Mouse (Mus musculus): ENCODE results near the gene Pgm5. TPM values are rescaled to one million over a fixed set of nuclear protein-coding genes. Genes with fewer than 3 reads are reported as not detected.
A peak's percentile ranks its signal among the peaks of the same experiment; 100 is the strongest.

The Pgm5 gene
- polyA plus RNA-seq, 1 experiment from 2014 or later = 0.54 TPM

- no peaks in the 10 kb centered on the region for H3K9me3 ChIP-seq (replicated peaks)
- no peak overlapping the region for H3K4me3 ChIP-seq
- 51% methylated on average over 6 of the region's 6 CpGs for WGBS
- no peak for DNase-seq (ENCODE audit: low spot score)
- no peaks in the 10 kb centered on the region for H3K36me3 ChIP-seq
- H3K27ac ChIP-seq = no peak overlapping the region
- H3K4me1 ChIP-seq = peaks cover 22% of the 10 kb centered on the region; the same call in 1 of the 2 replicates
- H3K27me3 ChIP-seq (ENCODE audit: low read depth, poor library complexity, severe bottlenecking) = no peaks in the 10 kb centered on the region
Observed at GRCm38 (mm10) chr19:24652342-24653019, 209.2 kb downstream of the Pgm5 start.

DNA sequence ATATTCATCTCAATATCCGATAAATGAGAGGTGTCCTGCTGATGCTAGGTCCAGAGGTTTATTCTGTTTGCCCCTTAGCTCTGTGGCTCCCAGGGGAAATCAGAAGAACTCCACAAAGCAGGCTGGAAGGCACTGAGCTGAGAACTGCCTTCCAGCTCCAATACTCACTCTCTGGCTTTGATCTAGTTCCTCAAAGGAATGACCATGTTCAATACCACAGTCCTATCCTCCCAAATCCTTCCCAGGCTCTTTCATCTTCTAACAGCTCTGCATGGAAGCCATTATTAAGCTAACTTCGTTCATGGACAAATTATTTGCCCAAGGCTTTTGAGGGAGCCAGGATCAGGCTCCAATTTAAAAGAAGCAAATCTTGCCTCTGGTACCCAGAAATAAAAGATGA is 210.1 kb downstream of the Pgm5 start:
- H3K27me3 ChIP-seq (ENCODE audit: low read depth, poor library complexity, severe bottlenecking) = no peaks in the 10 kb centered on the region
- H3K4me3 ChIP-seq = no peak overlapping the region
- WGBS = 50% methylated on average over 2 of the region's 2 CpGs
- no peaks in the 10 kb centered on the region for H3K9me3 ChIP-seq (replicated peaks)
- peaks cover 27% of the 10 kb centered on the region; the same call in 1 of the 2 replicates for H3K4me1 ChIP-seq
- H3K36me3 ChIP-seq = no peaks in the 10 kb centered on the region
- DNase-seq (ENCODE audit: low spot score) = no peak
- no peak overlapping the region for H3K27ac ChIP-seq

DNA sequence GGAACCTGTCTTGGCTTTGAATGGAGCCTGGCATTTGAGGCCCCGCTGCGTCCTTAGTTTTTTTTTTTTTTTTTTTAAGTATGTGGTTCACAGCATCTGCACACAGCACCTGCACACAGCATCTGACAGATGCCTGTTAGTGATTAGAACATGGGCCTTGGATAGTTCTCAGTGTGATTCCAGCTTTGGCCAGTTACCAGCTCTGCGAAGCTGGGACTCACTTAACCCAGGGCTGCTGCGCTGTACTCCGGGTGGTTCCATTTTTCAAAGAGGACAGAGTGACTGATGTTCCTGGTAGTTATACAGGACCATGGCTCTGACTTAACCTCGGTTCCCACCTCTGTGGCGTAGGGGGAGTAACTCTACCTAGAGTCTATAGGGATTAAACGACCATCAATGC is 211.2 kb downstream of the Pgm5 start:
- no peaks in the 10 kb centered on the region for H3K27me3 ChIP-seq (ENCODE audit: low read depth, poor library complexity, severe bottlenecking)
- H3K36me3 ChIP-seq = no peaks in the 10 kb centered on the region
- no peak overlapping the region for H3K27ac ChIP-seq
- H3K4me3 ChIP-seq = no peak overlapping the region
- peak; percentile 38 for DNase-seq (ENCODE audit: low spot score)
- 70% methylated on average over 8 of the region's 8 CpGs for WGBS
- H3K4me1 ChIP-seq = peaks cover 37% of the 10 kb centered on the region
- no peaks in the 10 kb centered on the region for H3K9me3 ChIP-seq (replicated peaks)

DNA sequence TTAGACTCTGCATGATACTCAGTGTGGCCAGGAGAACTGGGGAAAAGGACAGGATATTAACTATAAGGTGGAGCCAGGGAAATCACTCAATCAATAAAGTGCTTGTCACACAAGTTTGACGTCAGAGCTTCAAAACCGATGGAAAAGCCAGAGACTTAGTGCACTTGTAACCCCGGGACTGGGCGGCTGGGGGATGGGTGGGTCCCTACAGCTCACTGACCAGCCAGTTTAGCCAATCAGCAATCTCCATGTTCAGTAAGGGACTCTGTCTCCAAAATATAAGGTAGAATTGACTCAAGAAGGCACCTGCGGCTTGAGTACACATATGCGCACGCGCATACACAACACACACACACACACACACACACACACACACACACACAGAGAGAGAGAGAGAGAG is 213.6 kb downstream of the Pgm5 start:
- Histone ChIP-seq H3K9me3 (replicated peaks) (no peaks in the 10 kb centered on the region), H3K4me3 (no peak overlapping the region), H3K4me1 (peaks cover 37% of the 10 kb centered on the region), H3K27ac (no peak overlapping the region), H3K36me3 (no peaks in the 10 kb centered on the region), H3K27me3 (ENCODE audit: low read depth, poor library complexity, severe bottlenecking) (no peaks in the 10 kb centered on the region)
- 82% methylated on average over 8 of the region's 8 CpGs for WGBS
- no peak for DNase-seq (ENCODE audit: low spot score)

- Histone ChIP-seq H3K4me1 (peaks cover 30% of the 10 kb centered on the region), H3K27ac (no peak overlapping the region; the same call in 1 of the 2 replicates), H3K36me3 (no peaks in the 10 kb centered on the region), H3K27me3 (ENCODE audit: low read depth, poor library complexity, severe bottlenecking) (no peaks in the 10 kb centered on the region), H3K4me3 (no peak overlapping the region), H3K9me3 (replicated peaks) (no peaks in the 10 kb centered on the region)
- DNase-seq (ENCODE audit: low spot score) = no peak
- WGBS = 72% methylated on average over 8 of the region's 8 CpGs
Observed at GRCm38 (mm10) chr19:24646162-24646829, 215.4 kb downstream of the Pgm5 start.

GRCm38 (mm10) chr19:24644971-24645370 is 216.7 kb downstream of the Pgm5 start:
- Histone ChIP-seq H3K36me3 (no peaks in the 10 kb centered on the region), H3K27me3 (ENCODE audit: low read depth, poor library complexity, severe bottlenecking) (no peaks in the 10 kb centered on the region), H3K4me3 (no peak overlapping the region), H3K4me1 (peaks cover 21% of the 10 kb centered on the region), H3K27ac (no peak overlapping the region), H3K9me3 (replicated peaks) (no peaks in the 10 kb centered on the region)
- WGBS = 73% methylated on average over 10 of the region's 10 CpGs
- DNase-seq (ENCODE audit: low spot score) = no peak

- WGBS = 91% methylated on average over 6 of the region's 6 CpGs
- peaks cover 11% of the 10 kb centered on the region for H3K4me1 ChIP-seq
- no peaks in the 10 kb centered on the region for H3K27me3 ChIP-seq (ENCODE audit: low read depth, poor library complexity, severe bottlenecking)
- no peaks in the 10 kb centered on the region for H3K9me3 ChIP-seq (replicated peaks)
- no peak overlapping the region for H3K27ac ChIP-seq
- no peak for DNase-seq (ENCODE audit: low spot score)
- no peak overlapping the region for H3K4me3 ChIP-seq
- H3K36me3 ChIP-seq = no peaks in the 10 kb centered on the region
Observed at GRCm38 (mm10) chr19:24640982-24641381, 220.7 kb downstream of the Pgm5 start.

GRCm38 (mm10) chr19:24637988-24638387 is 223.7 kb downstream of the Pgm5 start:
- H3K27me3 ChIP-seq (ENCODE audit: low read depth, poor library complexity, severe bottlenecking) = no peaks in the 10 kb centered on the region
- no peak overlapping the region for H3K27ac ChIP-seq
- no peak for DNase-seq (ENCODE audit: low spot score)
- H3K9me3 ChIP-seq (replicated peaks) = no peaks in the 10 kb centered on the region
- 92% methylated on average over 6 of the region's 6 CpGs for WGBS
- no peaks in the 10 kb centered on the region for H3K4me1 ChIP-seq
- no peak overlapping the region for H3K4me3 ChIP-seq
- no peaks in the 10 kb centered on the region for H3K36me3 ChIP-seq

DNA sequence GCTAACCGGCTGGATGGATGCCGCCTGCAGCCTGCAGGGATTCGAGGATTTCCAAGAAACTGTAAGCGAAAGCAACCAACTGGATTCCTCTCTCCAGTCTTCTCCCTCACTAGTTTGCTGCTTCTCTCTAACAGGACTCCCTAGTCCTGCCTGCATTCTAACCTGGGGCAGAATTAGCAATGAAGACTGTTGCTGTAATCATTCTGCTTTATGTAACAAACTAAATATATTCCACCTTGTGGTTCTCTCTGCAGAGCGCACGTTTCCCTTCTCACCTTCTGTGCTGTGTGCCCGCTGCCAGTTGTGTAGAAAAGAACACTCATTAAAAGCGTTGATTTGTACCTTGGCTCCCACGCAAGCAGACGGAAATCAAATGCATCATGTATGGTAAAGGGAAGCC is 225.0 kb downstream of the Pgm5 start:
- Histone ChIP-seq H3K4me1 (no peaks in the 10 kb centered on the region), H3K27ac (no peak overlapping the region), H3K36me3 (no peaks in the 10 kb centered on the region), H3K4me3 (no peak overlapping the region), H3K9me3 (replicated peaks) (no peaks in the 10 kb centered on the region), H3K27me3 (ENCODE audit: low read depth, poor library complexity, severe bottlenecking) (no peaks in the 10 kb centered on the region)
- no peak for DNase-seq (ENCODE audit: low spot score)
- 85% methylated on average over 10 of the region's 10 CpGs for WGBS

GRCm38 (mm10) chr19:24634602-24635001 is 227.1 kb downstream of the Pgm5 start:
- H3K36me3 ChIP-seq = no peaks in the 10 kb centered on the region
- H3K4me3 ChIP-seq = no peak overlapping the region
- H3K27ac ChIP-seq = no peak overlapping the region
- no peaks in the 10 kb centered on the region for H3K27me3 ChIP-seq (ENCODE audit: low read depth, poor library complexity, severe bottlenecking)
- no peaks in the 10 kb centered on the region for H3K4me1 ChIP-seq
- DNase-seq (ENCODE audit: low spot score) = peak; percentile 79
- WGBS = 10% methylated on average over 7 of the region's 7 CpGs
- H3K9me3 ChIP-seq (replicated peaks) = no peaks in the 10 kb centered on the region

Other genes with a start within 250 kb of the Pgm5 start
- 0.28 and 0.51 TPM in 2 replicates for gene Tmem252, start 187.8 kb downstream of the Pgm5 start, polyA plus RNA-seq (2016; fragmentation: Nextera tagmentation; extraction: Ambion mirVana)
- gene Gm10053, start 13.8 kb upstream of the Pgm5 start, polyA plus RNA-seq (2016; fragmentation: Nextera tagmentation; extraction: Ambion mirVana) = 304 and 360 TPM in 2 replicates
- not detected in 2 replicates for gene Foxd4, start 39.3 kb upstream of the Pgm5 start, polyA plus RNA-seq (2016; fragmentation: Nextera tagmentation; extraction: Ambion mirVana)
- gene Cbwd1, start 99.8 kb upstream of the Pgm5 start, polyA plus RNA-seq (2016; fragmentation: Nextera tagmentation; extraction: Ambion mirVana) = 23.6 and 24.2 TPM in 2 replicates
- gene Dock8, start 137.7 kb upstream of the Pgm5 start, polyA plus RNA-seq (2016; fragmentation: Nextera tagmentation; extraction: Ambion mirVana) = 1.2 TPM in 2 replicates

Data from limb, embryonic 10.5 days (tissue).